Mouse (Mus musculus) heart, postnatal 25 days (tissue): ENCODE data around the gene Trmt44. TPM values are rescaled to one million over a fixed set of nuclear protein-coding genes. Genes with fewer than 3 reads are reported as not detected.

ENCODE experiments used
- total RNA-seq, 2 experiments: library from RNA; stranded (reverse); gene quantifications; 2 replicates each; pipeline ENCODE4 v1.2.3; 2021

Trmt44 gene
- total RNA-seq, 2 experiments from 2014 or later, result 1.8 to 2.6 TPM

Other genes with a start within 250 kb of the Trmt44 start
- not detected for gene Hmx1, start 186.0 kb downstream of the Trmt44 start, total RNA-seq
- under 1 TPM; 0.94 to 0.98 TPM for gene Cpz, start 49.4 kb downstream of the Trmt44 start, total RNA-seq
- gene Acox3, start 8.0 kb upstream of the Trmt44 start, total RNA-seq, result 10 to 100 TPM; 23.3 to 27.2 TPM
- gene Htra3, start 104.7 kb upstream of the Trmt44 start, total RNA-seq, result 100 to 1,000 TPM; 116 to 131 TPM
- gene Sh3tc1, start 164.9 kb upstream of the Trmt44 start, total RNA-seq, result 10 to 100 TPM in 1 of 2 experiments, 1 to 10 TPM in 1; 9.7 to 10.5 TPM
- 10 to 100 TPM; 14.9 to 16.0 TPM for gene Ablim2, start 182.8 kb upstream of the Trmt44 start, total RNA-seq